Mouse (Mus musculus): ENCODE measurements around the gene Usp16.

GRCm38 (mm10) chr16:87435411-87436205, 18.9 kb upstream of the Usp16 start:
- TF ChIP-seq ZNF384 (IDR thresholded peaks at IDR 0.05; ENCODE audit: low read depth, low read length) (no peak), MAFK (IDR thresholded peaks at IDR 0.05; ENCODE audit: insufficient read depth, low read depth, low read length) (no peak), CHD2 (IDR thresholded peaks at IDR 0.05; ENCODE audit: low read depth, low read length) (no peak), ZC3H11A (IDR thresholded peaks at IDR 0.05; ENCODE audit: borderline replicate concordance, low read depth, low read length) (no peak)
